Mouse (Mus musculus): ENCODE results near the gene Gorasp2. TPM values are rescaled to one million over a fixed set of nuclear protein-coding genes. Genes with fewer than 3 reads are reported as not detected.

Gorasp2 gene
- polyA plus RNA-seq, 1 experiment from 2014 or later = 135 TPM

- Histone ChIP-seq H3K27me3 (replicated peaks; ENCODE audit: control insufficient read depth, insufficient read depth, low read length) (no peaks in the 10 kb centered on the region), H3K36me3 (ENCODE audit: control insufficient read depth, insufficient read depth, low read length) (no peaks in the 10 kb centered on the region), H3K4me2 (no peak overlapping the region), H3K4me3 (ENCODE audit: low read depth, low read length) (no peak overlapping the region), H3K9me3 (ENCODE audit: control insufficient read depth, low read length) (no peaks in the 10 kb centered on the region), H3K4me1 (replicated peaks; ENCODE audit: control insufficient read depth, insufficient read depth, low read length) (no peaks in the 10 kb centered on the region), H3K9ac (ENCODE audit: low read depth, low read length) (no peak overlapping the region), H3K27ac (ENCODE audit: low read depth, low read length) (no peak overlapping the region)
- DNase-seq (ENCODE audit: low spot score) = no peak
- 62% methylated on average over 12 of the region's 12 CpGs for WGBS
- ATAC-seq (replicated peaks; ENCODE audit: low FRiP score) = no peak
Observed at GRCm38 (mm10) chr2:70628397-70628796, 33.0 kb upstream of the Gorasp2 start.

GRCm38 (mm10) chr2:70629339-70629761 lies 32.0 kb upstream of the Gorasp2 start:
- Histone ChIP-seq H3K9ac (ENCODE audit: low read depth, low read length) (no peak overlapping the region), H3K27ac (ENCODE audit: low read depth, low read length) (no peak overlapping the region), H3K9me3 (ENCODE audit: control insufficient read depth, low read length) (no peaks in the 10 kb centered on the region), H3K36me3 (ENCODE audit: control insufficient read depth, insufficient read depth, low read length) (no peaks in the 10 kb centered on the region), H3K4me1 (replicated peaks; ENCODE audit: control insufficient read depth, insufficient read depth, low read length) (no peaks in the 10 kb centered on the region), H3K4me3 (ENCODE audit: low read depth, low read length) (no peak overlapping the region), H3K27me3 (replicated peaks; ENCODE audit: control insufficient read depth, insufficient read depth, low read length) (no peaks in the 10 kb centered on the region), H3K4me2 (peak overlapping the region; percentile 33)
- ATAC-seq (replicated peaks; ENCODE audit: low FRiP score) (peak; percentile 47; the same call in 1 of the 2 replicates), DNase-seq (ENCODE audit: low spot score) (no peak)
- 24% methylated on average over 10 of the region's 10 CpGs for whole genome bisulfite sequencing

GRCm38 (mm10) chr2:70629921-70630320 lies 31.5 kb upstream of the Gorasp2 start:
- H3K36me3 ChIP-seq (ENCODE audit: control insufficient read depth, insufficient read depth, low read length) = no peaks in the 10 kb centered on the region
- no peak overlapping the region for H3K9ac ChIP-seq (ENCODE audit: low read depth, low read length)
- H3K4me1 ChIP-seq (replicated peaks; ENCODE audit: control insufficient read depth, insufficient read depth, low read length) = no peaks in the 10 kb centered on the region
- no peaks in the 10 kb centered on the region for H3K27me3 ChIP-seq (replicated peaks; ENCODE audit: control insufficient read depth, insufficient read depth, low read length)
- no peak overlapping the region for H3K27ac ChIP-seq (ENCODE audit: low read depth, low read length)
- no peak overlapping the region for H3K4me3 ChIP-seq (ENCODE audit: low read depth, low read length)
- WGBS = 72% methylated on average over 3 of the region's 3 CpGs
- H3K4me2 ChIP-seq = peak overlapping the region; percentile 33; the same call in 1 of the 2 replicates
- ATAC-seq (replicated peaks; ENCODE audit: low FRiP score) = no peak
- no peaks in the 10 kb centered on the region for H3K9me3 ChIP-seq (ENCODE audit: control insufficient read depth, low read length)
- DNase-seq (ENCODE audit: low spot score) = peak; percentile 15

- ATAC-seq (replicated peaks; ENCODE audit: low FRiP score) (no peak), DNase-seq (ENCODE audit: low spot score) (peak; percentile 12)
- 70% methylated on average over 1 of the region's 1 CpGs for WGBS
Observed at GRCm38 (mm10) chr2:70631321-70631720, 30.1 kb upstream of the Gorasp2 start.

GRCm38 (mm10) chr2:70632412-70632811 lies 29.0 kb upstream of the Gorasp2 start:
- H3K9me3 ChIP-seq (ENCODE audit: control insufficient read depth, low read length) = no peaks in the 10 kb centered on the region
- peak; percentile 22 for DNase-seq (ENCODE audit: low spot score)
- no peaks in the 10 kb centered on the region for H3K27me3 ChIP-seq (replicated peaks; ENCODE audit: control insufficient read depth, insufficient read depth, low read length)
- ATAC-seq (replicated peaks; ENCODE audit: low FRiP score) = no peak
- no peak overlapping the region for H3K4me2 ChIP-seq
- H3K4me1 ChIP-seq (replicated peaks; ENCODE audit: control insufficient read depth, insufficient read depth, low read length) = no peaks in the 10 kb centered on the region
- no peak overlapping the region for H3K4me3 ChIP-seq (ENCODE audit: low read depth, low read length)
- no peak overlapping the region for H3K27ac ChIP-seq (ENCODE audit: low read depth, low read length)
- WGBS = 84% methylated on average over 1 of the region's 1 CpGs
- H3K9ac ChIP-seq (ENCODE audit: low read depth, low read length) = no peak overlapping the region
- H3K36me3 ChIP-seq (ENCODE audit: control insufficient read depth, insufficient read depth, low read length) = no peaks in the 10 kb centered on the region

More at GRCm38 (mm10) chr2:70631321-70631720, 30.1 kb upstream of the Gorasp2 start:
- Histone ChIP-seq H3K4me2 (no peak overlapping the region), H3K36me3 (ENCODE audit: control insufficient read depth, insufficient read depth, low read length) (no peaks in the 10 kb centered on the region), H3K27ac (ENCODE audit: low read depth, low read length) (no peak overlapping the region), H3K4me3 (ENCODE audit: low read depth, low read length) (no peak overlapping the region), H3K9ac (ENCODE audit: low read depth, low read length) (no peak overlapping the region), H3K9me3 (ENCODE audit: control insufficient read depth, low read length) (no peaks in the 10 kb centered on the region), H3K4me1 (replicated peaks; ENCODE audit: control insufficient read depth, insufficient read depth, low read length) (no peaks in the 10 kb centered on the region), H3K27me3 (replicated peaks; ENCODE audit: control insufficient read depth, insufficient read depth, low read length) (no peaks in the 10 kb centered on the region)

GRCm38 (mm10) chr2:70634028-70634690 lies 27.2 kb upstream of the Gorasp2 start:
- WGBS = 83% methylated on average over 5 of the region's 5 CpGs
- no peaks in the 10 kb centered on the region for H3K9me3 ChIP-seq (ENCODE audit: control insufficient read depth, low read length)
- no peaks in the 10 kb centered on the region for H3K36me3 ChIP-seq (ENCODE audit: control insufficient read depth, insufficient read depth, low read length)
- ATAC-seq (replicated peaks; ENCODE audit: low FRiP score) (no peak), DNase-seq (ENCODE audit: low spot score) (no peak)
- no peaks in the 10 kb centered on the region for H3K27me3 ChIP-seq (replicated peaks; ENCODE audit: control insufficient read depth, insufficient read depth, low read length)
- no peak overlapping the region for H3K27ac ChIP-seq (ENCODE audit: low read depth, low read length)
- H3K9ac ChIP-seq (ENCODE audit: low read depth, low read length) = no peak overlapping the region
- no peak overlapping the region for H3K4me3 ChIP-seq (ENCODE audit: low read depth, low read length)
- no peak overlapping the region for H3K4me2 ChIP-seq
- H3K4me1 ChIP-seq (replicated peaks; ENCODE audit: control insufficient read depth, insufficient read depth, low read length) = no peaks in the 10 kb centered on the region

- DNase-seq (ENCODE audit: low spot score) = no peak
- Histone ChIP-seq H3K9ac (ENCODE audit: low read depth, low read length) (no peak overlapping the region), H3K4me1 (replicated peaks; ENCODE audit: control insufficient read depth, insufficient read depth, low read length) (no peaks in the 10 kb centered on the region), H3K9me3 (ENCODE audit: control insufficient read depth, low read length) (no peaks in the 10 kb centered on the region), H3K27me3 (replicated peaks; ENCODE audit: control insufficient read depth, insufficient read depth, low read length) (no peaks in the 10 kb centered on the region), H3K4me3 (ENCODE audit: low read depth, low read length) (no peak overlapping the region), H3K27ac (ENCODE audit: low read depth, low read length) (no peak overlapping the region), H3K36me3 (ENCODE audit: control insufficient read depth, insufficient read depth, low read length) (no peaks in the 10 kb centered on the region), H3K4me2 (no peak overlapping the region)
- no peak for ATAC-seq (replicated peaks; ENCODE audit: low FRiP score)
Observed at GRCm38 (mm10) chr2:70640968-70641367, 20.4 kb upstream of the Gorasp2 start.

GRCm38 (mm10) chr2:70642971-70643565 lies 18.3 kb upstream of the Gorasp2 start:
- Histone ChIP-seq H3K27me3 (replicated peaks; ENCODE audit: control insufficient read depth, insufficient read depth, low read length) (no peaks in the 10 kb centered on the region), H3K4me1 (replicated peaks; ENCODE audit: control insufficient read depth, insufficient read depth, low read length) (no peaks in the 10 kb centered on the region), H3K27ac (ENCODE audit: low read depth, low read length) (no peak overlapping the region), H3K9ac (ENCODE audit: low read depth, low read length) (no peak overlapping the region), H3K4me3 (ENCODE audit: low read depth, low read length) (no peak overlapping the region), H3K9me3 (ENCODE audit: control insufficient read depth, low read length) (no peaks in the 10 kb centered on the region), H3K4me2 (no peak overlapping the region), H3K36me3 (ENCODE audit: control insufficient read depth, insufficient read depth, low read length) (no peaks in the 10 kb centered on the region)
- ATAC-seq (replicated peaks; ENCODE audit: low FRiP score) (no peak), DNase-seq (ENCODE audit: low spot score) (no peak)
- WGBS = 75% methylated on average over 16 of the region's 16 CpGs

GRCm38 (mm10) chr2:70645266-70645780 lies 16.1 kb upstream of the Gorasp2 start:
- no peak for DNase-seq (ENCODE audit: low spot score)
- 71% methylated on average over 6 of the region's 6 CpGs for WGBS

More at GRCm38 (mm10) chr2:70645266-70645780, 16.1 kb upstream of the Gorasp2 start:
- Histone ChIP-seq H3K36me3 (ENCODE audit: control insufficient read depth, insufficient read depth, low read length) (no peaks in the 10 kb centered on the region), H3K4me3 (ENCODE audit: low read depth, low read length) (no peak overlapping the region), H3K27ac (ENCODE audit: low read depth, low read length) (no peak overlapping the region), H3K27me3 (replicated peaks; ENCODE audit: control insufficient read depth, insufficient read depth, low read length) (no peaks in the 10 kb centered on the region), H3K4me2 (no peak overlapping the region), H3K9me3 (ENCODE audit: control insufficient read depth, low read length) (no peaks in the 10 kb centered on the region), H3K4me1 (replicated peaks; ENCODE audit: control insufficient read depth, insufficient read depth, low read length) (no peaks in the 10 kb centered on the region), H3K9ac (ENCODE audit: low read depth, low read length) (no peak overlapping the region)
- ATAC-seq (replicated peaks; ENCODE audit: low FRiP score) = no peak
